Mouse (Mus musculus) duodenum, adult 2 months (tissue): Measurements from ENCODE around the gene Rela. TPM values are rescaled to one million over a fixed set of nuclear protein-coding genes. Genes with fewer than 3 reads are reported as not detected.

Source experiments
- polyA plus RNA-seq: library from polyadenylated mRNA; depleted of rRNA; stranded (reverse); fragments of >200 nt; gene quantifications from 2 replicates; pipeline ENCODE4 v1.2.3, GENCODE M21; 2012; ENCODE audit warnings: low replicate concordance; rRNA removed

The Rela gene
- polyA plus RNA-seq: 63.4 and 69.8 TPM in 2 replicates

DNA sequence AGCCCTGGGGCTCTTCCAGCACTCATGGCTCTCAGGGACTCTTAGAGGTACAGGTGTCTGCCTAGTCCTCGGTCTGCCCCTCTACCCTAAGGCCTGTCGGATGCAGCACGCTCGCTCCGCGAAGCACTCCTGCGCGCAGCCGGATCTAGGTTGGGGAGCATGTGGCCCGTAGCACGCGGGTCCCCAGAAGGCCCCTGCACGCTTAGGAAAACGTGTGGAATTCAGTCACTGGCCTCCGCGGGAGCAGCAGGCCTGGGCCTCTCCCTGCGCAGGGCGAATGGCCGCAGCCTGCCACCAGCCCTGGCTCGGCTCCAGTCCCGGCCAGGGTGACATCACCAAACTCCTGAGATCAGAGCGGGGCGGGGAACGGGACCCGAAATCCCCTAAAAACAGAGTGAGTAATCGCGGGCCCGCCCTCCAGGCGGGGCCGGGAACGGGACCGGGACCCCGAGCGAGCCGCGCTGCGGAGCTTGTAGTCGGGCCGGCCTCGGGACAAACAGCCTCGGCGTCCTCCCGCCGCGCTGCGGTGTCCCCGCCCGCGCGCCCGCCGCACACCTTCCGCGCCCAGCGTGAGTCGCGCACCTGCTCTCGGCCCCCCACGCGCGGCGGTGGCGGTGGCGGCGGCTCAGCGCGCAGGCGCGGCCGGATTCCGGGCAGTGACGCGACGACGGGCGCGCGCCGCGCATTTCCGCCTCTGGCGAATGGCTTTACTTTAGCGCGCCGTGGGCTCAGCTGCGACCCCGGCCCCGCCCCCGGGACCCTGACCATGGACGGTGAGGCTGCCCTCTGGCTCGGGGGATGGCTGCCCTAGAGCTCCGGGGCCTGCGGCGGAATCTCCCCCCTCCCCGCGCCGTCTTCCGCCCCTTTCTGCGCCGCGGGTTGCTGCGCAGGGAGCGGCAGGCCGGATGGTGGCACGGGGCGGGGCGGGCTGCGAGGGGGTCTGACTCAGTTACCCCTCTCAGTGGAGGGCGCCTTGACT, at the start of gene Rela:
Gene Rela, plus strand, starts transcription at position 415 of the 979 bp plus-strand sequence.

GRCm38 (mm10) chr19:5601752-5602541, 35.3 kb upstream of the Rela start, which contains the start of gene Rnaseh2c:
TSS of gene Rnaseh2c (plus strand) at chr19:5601873.

DNA sequence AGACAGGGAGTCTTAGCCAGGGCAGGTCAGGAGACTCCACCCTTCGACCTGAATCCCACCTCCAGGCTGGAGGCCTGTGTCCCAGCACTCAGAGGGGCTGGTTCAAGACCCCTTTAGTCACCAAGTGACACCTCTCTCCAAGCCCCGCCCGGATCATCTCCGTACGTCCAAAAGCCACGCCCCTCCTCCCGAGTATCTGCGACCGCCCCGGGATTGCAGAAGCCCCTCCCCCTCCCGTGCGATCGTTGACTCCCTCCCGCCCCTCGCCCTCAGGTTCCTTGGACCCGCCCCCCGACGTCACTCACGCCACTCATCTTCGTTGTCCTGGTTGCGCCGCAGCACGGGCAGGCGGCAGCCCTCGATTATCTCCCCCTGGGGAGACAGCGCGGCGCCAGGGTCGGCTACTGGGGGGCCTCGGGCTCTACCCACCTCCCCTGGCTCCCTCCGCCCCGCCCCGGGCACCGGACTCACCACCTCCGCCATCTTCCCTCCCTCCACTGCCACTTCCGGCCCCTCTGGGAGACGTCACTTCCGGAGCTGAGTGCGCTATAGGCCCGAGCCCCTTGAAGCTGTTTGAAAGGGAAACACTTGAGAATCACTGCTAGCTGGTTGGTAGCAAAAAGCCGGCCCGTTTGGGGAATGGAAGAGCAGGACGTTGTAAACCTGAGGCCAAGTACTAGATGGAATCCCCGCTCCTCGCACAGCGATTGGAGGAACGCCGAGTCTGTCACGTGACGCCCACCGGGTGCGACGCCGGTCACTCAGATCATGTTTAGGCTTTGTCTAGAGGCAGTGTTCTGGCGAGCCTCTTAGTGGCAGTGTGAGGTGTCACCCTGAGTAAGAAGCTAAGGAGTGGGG, 27.5 kb upstream of the Rela start, which contains the start of gene Kat5:
Gene Kat5, minus strand, starts transcription at position 691 of the 858 bp plus-strand sequence.

GRCm38 (mm10) chr19:5662981-5663913, 26.0 kb downstream of the Rela start, which contains the start of gene Sipa1:
TSS of gene Sipa1 (minus strand) at chr19:5663707.

GRCm38 (mm10) chr19:5688200-5689087, 51.2 kb downstream of the Rela start, which contains the start of the genes Map3k11 and Pcnx3:
TSS of gene Map3k11 (plus strand) at chr19:5688742.
TSS of gene Pcnx3 (minus strand) at chr19:5688908.

Other genes starting within 250 kb of the Rela start
- gene Sart1, start 248.8 kb upstream of the Rela start, polyA plus RNA-seq: 4.2 and 12.1 TPM in 2 replicates
- gene Tsga10ip, start 235.0 kb upstream of the Rela start, polyA plus RNA-seq: 0.38 and 5.1 TPM in 2 replicates
- gene Drap1, start 212.5 kb upstream of the Rela start, polyA plus RNA-seq: 75.9 and 95.8 TPM in 2 replicates
- gene AI837181, start 212.3 kb upstream of the Rela start, polyA plus RNA-seq: 53.5 and 90.2 TPM in 2 replicates
- 0.43 and 3.2 TPM in 2 replicates for gene Fosl1, start 189.9 kb upstream of the Rela start, polyA plus RNA-seq
- gene Ccdc85b, start 179.6 kb upstream of the Rela start, polyA plus RNA-seq: 3.0 and 4.1 TPM in 2 replicates
- gene Fibp, start 176.9 kb upstream of the Rela start, polyA plus RNA-seq: 77.1 and 157 TPM in 2 replicates
- gene Ctsw, start 169.0 kb upstream of the Rela start, polyA plus RNA-seq: 3.0 and 8.9 TPM in 2 replicates
- gene Efemp2, start 163.5 kb upstream of the Rela start, polyA plus RNA-seq: 24.2 and 26.7 TPM in 2 replicates
- 24.4 and 30.3 TPM in 2 replicates for gene Mus81, start 149.1 kb upstream of the Rela start, polyA plus RNA-seq
- 354 and 628 TPM in 2 replicates for gene Cfl1, start 147.0 kb upstream of the Rela start, polyA plus RNA-seq
- 0.19 TPM in 1 of 2 replicates, not detected in the other for gene 1700020D05Rik, start 133.7 kb upstream of the Rela start, polyA plus RNA-seq
- gene Snx32, start 126.9 kb upstream of the Rela start, polyA plus RNA-seq: 2.3 and 3.4 TPM in 2 replicates
- 50.7 and 55.8 TPM in 2 replicates for gene Ovol1, start 76.8 kb upstream of the Rela start, polyA plus RNA-seq
- gene Ap5b1, start 69.5 kb upstream of the Rela start, polyA plus RNA-seq: 27.3 and 37.3 TPM in 2 replicates
- 55.0 and 64.6 TPM in 2 replicates for gene Rnaseh2c, start 35.6 kb upstream of the Rela start, polyA plus RNA-seq
- gene Kat5, start 27.2 kb upstream of the Rela start, polyA plus RNA-seq: 28.1 and 29.4 TPM in 2 replicates
- gene Sipa1, start 26.2 kb downstream of the Rela start, polyA plus RNA-seq: 31.8 and 39.3 TPM in 2 replicates
- gene Map3k11, start 51.3 kb downstream of the Rela start, polyA plus RNA-seq: 93.9 and 146 TPM in 2 replicates
- gene Pcnx3, start 51.4 kb downstream of the Rela start, polyA plus RNA-seq: 123 and 125 TPM in 2 replicates
- gene Kcnk7, start 66.9 kb downstream of the Rela start, polyA plus RNA-seq: 0.49 TPM in 1 of 2 replicates, not detected in the other
- gene Ehbp1l1, start 88.8 kb downstream of the Rela start, polyA plus RNA-seq: 67.9 and 83.9 TPM in 2 replicates
- 93.2 and 129 TPM in 2 replicates for gene Fam89b, start 92.2 kb downstream of the Rela start, polyA plus RNA-seq
- 22.6 and 31.6 TPM in 2 replicates for gene Ltbp3, start 103.4 kb downstream of the Rela start, polyA plus RNA-seq
- 42.2 and 55.8 TPM in 2 replicates for gene Scyl1, start 133.9 kb downstream of the Rela start, polyA plus RNA-seq
- gene Frmd8, start 237.8 kb downstream of the Rela start, polyA plus RNA-seq: 28.3 and 53.0 TPM in 2 replicates
- 349 and 397 TPM in 2 replicates for gene Slc25a45, start 240.3 kb downstream of the Rela start, polyA plus RNA-seq